Mouse (Mus musculus) liver, adult 2 months (tissue): ENCODE measurements at regions not wholly inside any gene's neighbourhood (a gene's known extent, or its start where the extent isn't known, plus 50 kb on each side); places are given as distances from the start of the nearest gene placed in this dataset.

Source experiments
- CTCF ChIP-seq: fragments of 200-500 bp; IDR thresholded peaks from 2 replicates; pipeline ENCODE4 v1.5.1; 2011; ENCODE audit warnings: low read depth, low read length, control low read depth
- POLR2A ChIP-seq: fragments of 200-500 bp; IDR thresholded peaks from 2 replicates; pipeline ENCODE4 v1.6.1; 2011; ENCODE audit warnings: low read length, control low read depth; ENCODE audit not compliant: insufficient read depth; ENCODE audit errors: extremely low read depth

DNA sequence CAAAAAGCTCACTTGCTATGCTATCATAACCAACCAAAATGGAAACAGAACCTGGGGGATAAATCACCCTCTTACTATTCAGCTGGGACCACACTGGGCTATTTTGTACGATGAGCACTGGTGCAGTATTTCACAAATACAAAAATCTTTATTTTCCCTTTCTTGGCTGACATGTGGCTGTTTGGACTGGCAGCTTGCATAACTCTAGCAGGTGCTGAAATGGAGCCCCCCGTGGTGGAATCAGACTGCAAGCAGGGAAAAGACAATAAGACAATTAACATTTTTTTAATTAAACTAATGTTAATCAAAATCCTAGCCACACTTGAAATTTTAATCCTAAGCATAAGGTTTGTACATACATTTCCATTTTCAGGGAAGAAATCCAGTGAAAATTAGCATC, 196.4 kb upstream of the Irx5 start:
- no peak for TF ChIP-seq CTCF
- no peak for TF ChIP-seq POLR2A
